Mouse (Mus musculus) left cerebral cortex, adult 18-20 months (tissue): Measurements from ENCODE around the gene Flg. TPM values are rescaled to one million over a fixed set of nuclear protein-coding genes. Genes with fewer than 3 reads are reported as not detected.

Experiments used
- DNase-seq, 2 experiments: peaks; one replicate each; pipeline ENCODE4 v3.0.0; 2021 to 2022; ENCODE audit warnings: low spot score in 2 of 2, mixed read lengths in 1 of 2
- long read RNA-seq, 2 experiments: library from polyadenylated mRNA; stranded (forward); transcript quantifications; one replicate each; pipeline ENCODE4 v2.0.0; 2021
- total RNA-seq, 2 experiments: library from RNA; stranded (reverse); gene quantifications; 2 replicates each; pipeline ENCODE4 v1.2.3; 2021

Gene Flg
- not detected for total RNA-seq
- long read RNA-seq, experiment 1, result 0 reads
- long read RNA-seq, experiment 2, result 0 reads

GRCm38 (mm10) chr3:93273223-93273622 is at the start of gene Flg:
Flg (plus strand) TSS chr3:93273523.
- DNase-seq, result no peak

- peak; percentile 17 to 30 for DNase-seq
Measured at GRCm38 (mm10) chr3:93297542-93297941, 24.2 kb downstream of the Flg start.

GRCm38 (mm10) chr3:93299832-93300231 is 26.5 kb downstream of the Flg start:
- DNase-seq, result peak; percentile 25 to 38

- no peak for DNase-seq
Measured at GRCm38 (mm10) chr3:93301896-93302295, 28.6 kb downstream of the Flg start.

- DNase-seq, result peak in 1 of 2 experiments; percentile 11
Measured at GRCm38 (mm10) chr3:93306142-93306541, 32.8 kb downstream of the Flg start.

- no peak for DNase-seq
Measured at GRCm38 (mm10) chr3:93311371-93311770, 38.0 kb downstream of the Flg start.

- DNase-seq, result no peak
Measured at GRCm38 (mm10) chr3:93314388-93314787, 41.1 kb downstream of the Flg start.

GRCm38 (mm10) chr3:93319449-93319848 is 46.1 kb downstream of the Flg start, which contains the start of gene Hrnr:
Hrnr (plus strand) TSS chr3:93319749.
- no peak for DNase-seq

- no peak for DNase-seq
Measured at GRCm38 (mm10) chr3:93337749-93338148, 64.4 kb downstream of the Flg start.

GRCm38 (mm10) chr3:93340021-93340420 is 66.7 kb downstream of the Flg start:
- no peak for DNase-seq

Other genes starting within 250 kb of the Flg start
- not detected for gene Gm4858, start 204.7 kb upstream of the Flg start, total RNA-seq
- gene Crnn, start 128.7 kb upstream of the Flg start, total RNA-seq, result not detected
- gene Flg2, start 76.2 kb upstream of the Flg start, total RNA-seq, result not detected
- gene Hrnr, start 46.2 kb downstream of the Flg start, total RNA-seq, result under 1 TPM in 1 of 2 experiments, not detected in 1; 0.07 TPM
- not detected for gene Rptn, start 120.2 kb downstream of the Flg start, total RNA-seq
- 1 to 10 TPM; 2.8 to 3.0 TPM for gene Tchh, start 168.8 kb downstream of the Flg start, total RNA-seq
- not detected for gene Tchhl1, start 195.2 kb downstream of the Flg start, total RNA-seq
- 10 to 100 TPM in 1 of 2 experiments, 1 to 10 TPM in 1; 7.2 to 14.6 TPM for gene S100a11, start 247.0 kb downstream of the Flg start, total RNA-seq